Mouse (Mus musculus) myocyte (in vitro differentiated cells): Measurements from ENCODE around the gene Clec11a. TPM values are rescaled to one million over a fixed set of nuclear protein-coding genes. Genes with fewer than 3 reads are reported as not detected.

Experiments used
- H3K27me3 ChIP-seq: one replicate; pipeline ENCODE4 v1.6.1; 2011; ENCODE audit not compliant: control insufficient read depth, insufficient read depth, insufficient read length
- H3K36me3 ChIP-seq: one replicate; pipeline ENCODE4 v1.6.1; 2011; ENCODE audit not compliant: control insufficient read depth, insufficient read depth
- H3K4me2 ChIP-seq: one replicate; pipeline ENCODE4 v1.6.1; 2011; ENCODE audit warnings: low read depth, control low read depth
- H3K4me3 ChIP-seq: one replicate; pipeline ENCODE4 v1.5.1; 2011; ENCODE audit warnings: mild to moderate bottlenecking, control low read depth, moderate library complexity
- H3K79me2 ChIP-seq: one replicate; pipeline ENCODE4 v1.6.1; 2011; ENCODE audit not compliant: control insufficient read depth, insufficient read depth
- H3ac ChIP-seq: one replicate; pipeline ENCODE4 v1.6.1; 2011; ENCODE audit not compliant: control insufficient read depth, insufficient read length
- CEBPB ChIP-seq: IDR thresholded peaks from 2 replicates; pipeline ENCODE4 v1.6.1; 2011; ENCODE audit warnings: mild to moderate bottlenecking, moderate library complexity; ENCODE audit not compliant: poor library complexity, insufficient read depth, severe bottlenecking
- E2F4 ChIP-seq: IDR thresholded peaks from one replicate; pipeline ENCODE4 v1.6.1; 2011; ENCODE audit warnings: mild to moderate bottlenecking, control low read depth, moderate library complexity; ENCODE audit not compliant: insufficient read depth
- MAX ChIP-seq: IDR thresholded peaks from one replicate; pipeline ENCODE4 v1.6.1; 2011; ENCODE audit warnings: low read depth, mild to moderate bottlenecking, control low read depth
- MYOD1 ChIP-seq, 3 experiments: IDR thresholded peaks; one replicate each; pipeline ENCODE4 v1.6.1; 2011; ENCODE audit warnings: control low read depth in 2 of 3, low read depth in 2 of 3, mild to moderate bottlenecking in 2 of 3, moderate library complexity in 1 of 3; ENCODE audit not compliant: insufficient read length in 2 of 3, control insufficient read depth in 1 of 3
- MYOG ChIP-seq, 3 experiments: IDR thresholded peaks; one replicate each; pipeline ENCODE4 v1.6.1; 2011; ENCODE audit warnings: control low read depth in 2 of 3, low read depth in 2 of 3, mild to moderate bottlenecking in 2 of 3; ENCODE audit not compliant: insufficient read length in 2 of 3, control insufficient read depth in 1 of 3, insufficient read depth in 1 of 3
- POLR2A ChIP-seq: IDR thresholded peaks from one replicate; pipeline ENCODE4 v1.6.1; 2011; ENCODE audit warnings: low read depth, mild to moderate bottlenecking, control low read depth, moderate library complexity; ENCODE audit not compliant: insufficient read length
- POLR2AphosphoS2 ChIP-seq: IDR thresholded peaks from one replicate; pipeline ENCODE4 v1.6.1; 2011; ENCODE audit warnings: low read depth, control low read depth; ENCODE audit not compliant: insufficient read length
- REST ChIP-seq: IDR thresholded peaks from one replicate; pipeline ENCODE4 v1.6.1; 2011; ENCODE audit warnings: mild to moderate bottlenecking, control low read depth, moderate library complexity; ENCODE audit not compliant: insufficient read depth, insufficient read length
- TCF12 ChIP-seq: IDR thresholded peaks from one replicate; pipeline ENCODE4 v1.6.1; 2011; ENCODE audit warnings: mild to moderate bottlenecking, control low read depth; ENCODE audit not compliant: poor library complexity, insufficient read depth, severe bottlenecking
- TCF3 ChIP-seq: IDR thresholded peaks from one replicate; pipeline ENCODE4 v1.6.1; 2011; ENCODE audit warnings: low read depth, control low read depth; ENCODE audit not compliant: insufficient read length
- USF1 ChIP-seq: IDR thresholded peaks from one replicate; pipeline ENCODE4 v1.6.1; 2011; ENCODE audit warnings: low read depth, mild to moderate bottlenecking, control low read depth, moderate library complexity
- polyA plus RNA-seq: library from polyadenylated mRNA; unstranded; fragments of >200 nt; fragmentation: generic; extraction: Trizol; gene quantifications from one replicate; pipeline ENCODE4 v1.2.1, GENCODE M21; 2012; ENCODE audit warnings: missing spikeins

Clec11a gene
- polyA plus RNA-seq, 1 experiment: 0.60 TPM

GRCm38 (mm10) chr7:44310878-44311712, 4.4 kb upstream of the Clec11a start:
- peaks cover 72% of the 10 kb centered on the region for H3K27me3 ChIP-seq
- no peak overlapping the region for H3ac ChIP-seq
- H3K79me2 ChIP-seq: no peaks in the 10 kb centered on the region
- no peaks in the 10 kb centered on the region for H3K36me3 ChIP-seq
- peak overlapping the region; percentile 60 for H3K4me2 ChIP-seq
- peak in 1 of 3 experiments; percentile 16 for TF ChIP-seq MYOG (IDR thresholded peaks at IDR 0.05; ENCODE audit: control insufficient read depth in 1 of 3, insufficient read depth in 1 of 3, insufficient read length in 2 of 3, low read depth in 2 of 3)
- no peak for TF ChIP-seq REST
- H3K4me3 ChIP-seq: no peak overlapping the region

GRCm38 (mm10) chr7:44310285-44310877, 3.7 kb upstream of the Clec11a start:
- Histone ChIP-seq H3K27me3 (peaks cover 65% of the 10 kb centered on the region), H3K36me3 (no peaks in the 10 kb centered on the region), H3K4me3 (no peak overlapping the region), H3K4me2 (peak overlapping the region; percentile 60), H3ac (no peak overlapping the region), H3K79me2 (no peaks in the 10 kb centered on the region)
- TF ChIP-seq TCF12: no peak
- TF ChIP-seq E2F4: no peak
- no peak for TF ChIP-seq POLR2AphosphoS2
- no peak for TF ChIP-seq MYOD1 (IDR thresholded peaks at IDR 0.05; ENCODE audit: control insufficient read depth in 1 of 3, insufficient read length in 2 of 3, low read depth in 2 of 3)
- no peak for TF ChIP-seq USF1

GRCm38 (mm10) chr7:44309475-44310284, 3.0 kb upstream of the Clec11a start, which contains the start of gene Shank1:
Gene Shank1 (plus strand): TSS chr7:44310253.
- H3K4me2 ChIP-seq: peak within 1 kb of the TSS; percentile 60
- peaks cover 63% of the 10 kb centered on the region for H3K27me3 ChIP-seq
- no peak within 1 kb of the TSS for H3K4me3 ChIP-seq
- H3K79me2 ChIP-seq: no peaks in the 10 kb centered on the region
- H3K36me3 ChIP-seq: no peaks in the 10 kb centered on the region
- no peak within 1 kb of the TSS for H3ac ChIP-seq
- no peak for TF ChIP-seq MYOG (IDR thresholded peaks at IDR 0.05; ENCODE audit: control insufficient read depth in 1 of 3, insufficient read depth in 1 of 3, insufficient read length in 2 of 3, low read depth in 2 of 3)

- Histone ChIP-seq H3K4me3 (no peak overlapping the region), H3ac (no peak overlapping the region), H3K4me2 (no peak overlapping the region), H3K27me3 (peaks cover 46% of the 10 kb centered on the region), H3K36me3 (no peaks in the 10 kb centered on the region), H3K79me2 (no peaks in the 10 kb centered on the region)
- no peak for TF ChIP-seq TCF12
Measured at GRCm38 (mm10) chr7:44307261-44308020, 739 bp upstream of the Clec11a start.

- no peak overlapping the region for H3ac ChIP-seq
- H3K27me3 ChIP-seq: peaks cover 28% of the 10 kb centered on the region
- peak overlapping the region; percentile 48 for H3K4me2 ChIP-seq
- H3K79me2 ChIP-seq: no peaks in the 10 kb centered on the region
- TF ChIP-seq MYOG (IDR thresholded peaks at IDR 0.05; ENCODE audit: control insufficient read depth in 1 of 3, insufficient read depth in 1 of 3, insufficient read length in 2 of 3, low read depth in 2 of 3) (no peak), TCF3 (no peak), MYOD1 (IDR thresholded peaks at IDR 0.05; ENCODE audit: control insufficient read depth in 1 of 3, insufficient read length in 2 of 3, low read depth in 2 of 3) (no peak), MAX (no peak), TCF12 (no peak), CEBPB (no peak), USF1 (no peak), POLR2A (no peak), REST (no peak), POLR2AphosphoS2 (no peak)
- no peak overlapping the region for H3K4me3 ChIP-seq
- no peaks in the 10 kb centered on the region for H3K36me3 ChIP-seq
Measured at GRCm38 (mm10) chr7:44305686-44306085, 1.0 kb downstream of the Clec11a start.
